Mouse (Mus musculus) liver, postnatal 0 days (tissue): Measurements from ENCODE around the gene Sh3bp1. TPM values are rescaled to one million over a fixed set of nuclear protein-coding genes. Genes with fewer than 3 reads are reported as not detected.
A peak's percentile ranks its signal among the peaks of the same experiment; 100 is the strongest.
"Not testable (repeated sequence)": the region's sequence is repeated elsewhere in the genome, so short reads cannot be mapped to it uniquely, and the experiment has no call there.

Source experiments
- ATAC-seq: fragments of 200-750 bp; cut with Nextera tagmentation; 2 replicates; pipeline ENCODE4 v1.8.0; 2017; ENCODE audit warnings: mild to moderate bottlenecking, moderate library complexity
- DNase-seq: peaks from one replicate; pipeline ENCODE4 v3.0.0-alpha.2; 2016
- H3K27ac ChIP-seq: fragments of 300-500 bp; sonication (generic); 2 replicates; pipeline ENCODE4 v1.5.1; 2014; ENCODE audit warnings: antibody characterized with exemption, moderate library complexity, mild to moderate bottlenecking, low read depth
- H3K27me3 ChIP-seq: fragments of 300-500 bp; sonication (generic); 2 replicates; pipeline ENCODE4 v1.6.1; 2014; ENCODE audit warnings: low read length, control low read depth, mixed read lengths; ENCODE audit not compliant: insufficient read depth
- H3K36me3 ChIP-seq: fragments of 300-500 bp; sonication (generic); replicated peaks from 2 replicates; pipeline ENCODE4 v1.6.1; 2014; ENCODE audit warnings: mild to moderate bottlenecking, control low read depth, low read length, moderate library complexity, mixed read lengths; ENCODE audit not compliant: insufficient read depth
- H3K4me1 ChIP-seq: fragments of 300-500 bp; sonication (generic); 2 replicates; pipeline ENCODE4 v1.6.1; 2014; ENCODE audit warnings: antibody characterized with exemption, mild to moderate bottlenecking, control low read depth; ENCODE audit not compliant: insufficient read depth
- H3K4me2 ChIP-seq: fragments of 300-500 bp; sonication (generic); 2 replicates; pipeline ENCODE4 v1.6.1; 2014; ENCODE audit warnings: low read depth, mild to moderate bottlenecking, low read length, moderate library complexity, mixed read lengths
- H3K4me3 ChIP-seq: fragments of 300-500 bp; sonication (generic); 2 replicates; pipeline ENCODE4 v1.5.1; 2014; ENCODE audit warnings: low read depth, low read length
- H3K9ac ChIP-seq: fragments of 300-500 bp; sonication (generic); replicated peaks from 2 replicates; pipeline ENCODE4 v1.6.1; 2014; ENCODE audit warnings: mild to moderate bottlenecking, moderate library complexity
- H3K9me3 ChIP-seq: fragments of 300-500 bp; sonication (generic); 2 replicates; pipeline ENCODE4 v1.6.1; 2016; ENCODE audit warnings: mild to moderate bottlenecking, control low read depth, low read length, mixed read lengths
- CTCF ChIP-seq: sonication (generic); IDR thresholded peaks from 2 replicates; pipeline ENCODE4 v1.5.1; 2016; ENCODE audit warnings: antibody characterized with exemption, low read depth
- EP300 ChIP-seq: IDR thresholded peaks from 2 replicates; pipeline ENCODE4 v1.6.1; 2016; ENCODE audit warnings: antibody characterized with exemption, low read depth, mild to moderate bottlenecking
- WGBS: fragments of 180-500 bp; shearing (Covaris S2); extraction: QIAGEN DNeasy Blood & Tissue Kit; methylation state at CpG from one replicate; pipeline ENCODE4 v1.1.7; 2014; ENCODE audit not compliant: insufficient replicate concordance; 5-methylcytosine and 5-hydroxymethylcytosine counted together
- polyA plus RNA-seq: library from polyadenylated mRNA; unstranded; fragments of >200 nt; fragmentation: Nextera tagmentation; extraction: Ambion mirVana; gene quantifications from 2 replicates; pipeline ENCODE4 v1.2.1, GENCODE M21; 2015

Gene Sh3bp1
- polyA plus RNA-seq, 1 experiment from 2014 or later = 8.2 TPM

DNA sequence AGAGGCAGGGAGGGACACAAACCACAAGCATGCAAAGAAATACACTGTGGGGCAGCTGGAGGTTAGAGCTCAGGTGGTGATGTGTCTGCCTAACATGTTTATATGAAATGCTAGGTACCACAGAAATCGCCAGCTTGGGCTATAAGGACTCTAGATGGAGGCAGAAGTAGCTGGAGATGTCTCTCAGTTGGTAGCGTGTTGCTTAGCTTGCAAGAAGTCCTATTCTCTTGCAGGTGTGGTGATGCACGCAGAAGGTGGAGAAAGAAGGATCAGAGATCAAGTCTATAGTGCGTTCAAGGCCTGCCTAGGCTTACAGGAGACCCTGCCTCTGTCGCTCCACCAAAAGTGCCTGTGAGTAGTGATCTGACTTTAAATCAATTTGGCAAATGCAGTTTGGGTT is 24.0 kb upstream of the Sh3bp1 start:
- H3K27me3 ChIP-seq = no peaks in the 10 kb centered on the region
- TF ChIP-seq EP300 (no peak), CTCF (no peak)
- 87% methylated on average over 5 of the region's 5 CpGs for WGBS
- ATAC-seq (no peak), DNase-seq (no peak)
- H3K9ac ChIP-seq = no peak overlapping the region
- 0 out of 2 replicates have a peak, but pooled peaks cover 4% of the 10 kb centered on the region for H3K36me3 ChIP-seq
- H3K9me3 ChIP-seq = no peaks in the 10 kb centered on the region
- H3K27ac ChIP-seq = peak overlapping the region; percentile 96; the same call in 1 of the 2 replicates
- peak overlapping the region; percentile 92; the same call in 1 of the 2 replicates for H3K4me2 ChIP-seq
- H3K4me3 ChIP-seq = no peak overlapping the region
- H3K4me1 ChIP-seq = peaks cover 26% of the 10 kb centered on the region

DNA sequence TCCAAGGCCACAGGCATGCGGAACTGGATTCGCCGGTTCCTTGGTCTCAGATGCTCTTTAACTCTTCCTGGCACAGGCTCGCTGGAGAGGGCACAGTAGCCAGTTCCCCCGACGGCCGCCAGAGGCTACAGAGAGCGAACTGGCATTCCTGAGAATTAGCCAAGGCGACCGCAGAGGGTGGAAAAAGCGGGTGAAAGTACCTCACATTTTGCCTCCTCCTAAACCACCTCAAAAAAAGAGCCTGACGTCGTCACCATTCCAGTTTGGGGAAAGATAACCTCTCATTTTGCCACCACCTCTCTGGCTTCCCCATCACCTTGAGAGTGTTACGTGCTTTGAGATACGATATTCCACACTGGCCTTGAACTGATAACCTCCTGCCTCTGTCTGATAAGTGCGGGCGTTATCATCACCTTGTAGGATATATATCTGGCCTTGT is 23.3 kb upstream of the Sh3bp1 start:
- DNase-seq (peak; percentile 80), ATAC-seq (no peak)
- Histone ChIP-seq H3K9me3 (no peaks in the 10 kb centered on the region), H3K4me3 (peak overlapping the region; percentile 83), H3K27ac (peak overlapping the region; percentile 96), H3K36me3 (0 out of 2 replicates have a peak, but pooled peaks cover 4% of the 10 kb centered on the region), H3K4me2 (peak overlapping the region; percentile 92), H3K9ac (peak overlapping the region; percentile 89), H3K4me1 (peaks cover 26% of the 10 kb centered on the region), H3K27me3 (no peaks in the 10 kb centered on the region)
- TF ChIP-seq EP300 (peak; percentile 73), CTCF (peak; percentile 81)
- 4% methylated on average over 17 of the region's 17 CpGs for WGBS

DNA sequence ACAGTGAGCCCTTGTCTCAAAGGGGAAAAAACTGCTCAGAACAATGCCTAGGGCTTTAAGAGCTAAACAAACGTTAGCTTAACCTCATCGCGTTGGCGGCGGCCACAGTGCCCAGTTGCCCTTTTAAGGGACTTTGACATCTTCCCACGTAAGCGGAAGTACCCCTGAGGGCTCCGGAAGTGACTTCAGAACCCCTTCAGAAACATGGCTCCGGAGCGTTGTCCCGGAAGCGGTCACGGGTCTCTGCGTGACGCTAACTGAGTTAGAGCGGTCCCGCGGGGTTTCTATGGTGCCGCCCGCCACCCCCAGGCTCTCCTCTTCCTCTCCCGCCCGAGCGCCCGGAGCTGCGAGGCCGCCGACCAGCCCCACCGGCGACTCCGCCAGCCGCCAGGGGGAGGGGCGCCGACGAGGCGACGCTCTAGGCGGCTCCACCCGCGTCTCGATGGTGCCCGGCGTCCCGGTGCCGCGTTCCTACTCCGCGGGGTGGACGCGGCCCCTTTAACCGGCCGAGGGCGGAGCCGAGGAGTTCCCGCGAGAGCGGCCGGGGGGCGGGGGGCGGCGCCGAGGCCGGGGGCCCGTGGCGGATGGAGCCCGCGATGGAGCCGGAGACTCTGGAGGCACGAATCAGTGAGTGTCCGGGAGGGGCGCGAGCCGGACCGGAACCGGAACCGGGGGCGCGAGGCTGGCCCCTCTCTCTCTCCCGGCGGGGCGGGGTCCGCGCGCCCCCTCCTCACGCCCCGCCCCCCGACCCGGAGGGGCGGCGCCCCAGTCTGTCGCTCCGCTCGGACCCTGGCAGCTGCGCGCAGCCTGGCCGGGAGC is 22.4 kb upstream of the Sh3bp1 start, which contains the start of gene Gga1:
TSS of gene Gga1 (plus strand) at position 200 of the 819 bp plus-strand sequence.
- DNase-seq = peak; percentile 93
- H3K9me3 ChIP-seq = no peaks in the 10 kb centered on the region
- no peaks in the 10 kb centered on the region for H3K27me3 ChIP-seq
- H3K4me1 ChIP-seq = peaks cover 26% of the 10 kb centered on the region
- peak within 1 kb of the TSS; percentile 83 for H3K4me3 ChIP-seq
- peak within 1 kb of the TSS; percentile 92 for H3K4me2 ChIP-seq
- WGBS = under 1% methylated on average over 67 of the region's 95 CpGs
- peak; percentile 92 for ATAC-seq
- no peak for TF ChIP-seq EP300
- peak; percentile 56 for TF ChIP-seq CTCF
- peak within 1 kb of the TSS; percentile 96 for H3K27ac ChIP-seq
- peaks cover 12% of the 10 kb centered on the region for H3K36me3 ChIP-seq
- H3K9ac ChIP-seq = peak within 1 kb of the TSS; percentile 89

DNA sequence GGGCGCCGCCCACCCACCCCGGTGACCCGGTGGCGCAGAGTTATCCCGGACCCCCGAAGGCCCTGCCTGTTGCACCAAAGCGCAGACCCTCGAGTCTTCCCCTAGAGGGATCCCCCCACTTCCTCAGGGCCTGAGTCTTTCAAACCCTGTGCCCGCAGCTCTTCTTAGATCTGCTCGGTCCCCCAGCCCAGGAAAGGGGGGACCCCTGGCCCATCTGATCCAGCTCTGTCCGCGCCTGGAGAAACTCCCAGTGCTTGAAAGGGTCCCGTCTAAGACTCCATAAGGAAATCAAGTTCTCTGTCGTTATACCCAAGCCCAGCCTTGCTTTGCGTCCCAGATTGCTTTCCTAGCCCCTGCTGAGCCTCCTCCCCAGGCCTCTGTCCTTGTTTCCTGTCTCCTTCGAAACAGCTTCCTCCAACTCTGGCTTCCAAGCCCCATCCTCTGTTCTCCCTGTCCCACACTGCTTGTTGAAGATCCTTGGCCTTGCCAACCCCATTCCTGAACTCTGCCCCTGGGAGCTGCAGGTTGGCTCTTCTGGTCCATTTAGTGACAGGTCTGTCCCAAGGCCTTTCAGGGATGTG is 21.7 kb upstream of the Sh3bp1 start:
- Histone ChIP-seq H3K4me3 (peak overlapping the region; percentile 83), H3K36me3 (peaks cover 19% of the 10 kb centered on the region), H3K27ac (peak overlapping the region; percentile 96), H3K9me3 (no peaks in the 10 kb centered on the region), H3K27me3 (no peaks in the 10 kb centered on the region), H3K4me2 (peak overlapping the region; percentile 92), H3K4me1 (peaks cover 26% of the 10 kb centered on the region), H3K9ac (peak overlapping the region; percentile 89)
- no peak for ATAC-seq
- TF ChIP-seq EP300 = no peak
- DNase-seq = no peak
- 3% methylated on average over 15 of the region's 17 CpGs for WGBS

DNA sequence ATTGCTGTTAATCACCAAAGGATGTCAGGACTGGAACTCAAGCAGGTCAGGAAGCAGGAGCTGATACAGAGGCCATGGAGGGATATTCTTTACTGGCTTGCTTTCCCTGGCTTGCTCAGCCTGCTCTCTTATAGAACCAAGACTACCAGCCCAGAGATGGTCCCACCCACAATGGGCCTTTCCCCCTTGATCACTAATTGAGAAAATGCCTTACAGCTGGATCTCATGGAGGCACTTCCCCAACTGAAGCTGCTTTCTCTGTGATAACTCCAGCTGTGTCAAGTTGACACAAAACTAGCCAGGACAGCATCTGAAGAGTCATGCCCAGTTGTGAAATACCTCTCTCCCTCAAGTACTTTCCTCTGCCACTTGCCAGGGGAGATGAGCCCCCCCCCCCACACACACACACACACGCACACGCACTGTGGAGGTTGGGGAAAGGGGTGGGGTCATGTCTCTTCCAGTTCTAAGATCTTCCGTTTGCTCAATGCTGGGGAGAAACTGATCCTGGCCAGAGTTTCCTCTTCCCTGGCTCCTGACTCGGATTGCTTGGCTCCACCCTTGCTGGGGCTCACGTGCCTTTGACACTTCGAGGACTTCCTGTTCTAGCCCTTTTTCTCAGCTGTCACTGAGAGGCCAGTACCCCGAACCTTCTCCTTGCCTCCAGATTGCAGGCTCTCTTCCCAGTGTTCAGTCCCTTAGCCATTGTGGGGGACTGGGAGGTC is 20.6 kb upstream of the Sh3bp1 start:
- 23% methylated on average over 7 of the region's 7 CpGs for WGBS
- Histone ChIP-seq H3K36me3 (peaks cover 30% of the 10 kb centered on the region), H3K4me1 (peaks cover 26% of the 10 kb centered on the region), H3K27ac (peak overlapping the region; percentile 71), H3K4me2 (peak overlapping the region; percentile 19; the same call in 1 of the 2 replicates)
- peak; percentile 49 for DNase-seq
- ATAC-seq, H3K27me3 ChIP-seq, H3K9me3 ChIP-seq, H3K4me3 ChIP-seq, H3K9ac ChIP-seq: not testable (repeated sequence)

DNA sequence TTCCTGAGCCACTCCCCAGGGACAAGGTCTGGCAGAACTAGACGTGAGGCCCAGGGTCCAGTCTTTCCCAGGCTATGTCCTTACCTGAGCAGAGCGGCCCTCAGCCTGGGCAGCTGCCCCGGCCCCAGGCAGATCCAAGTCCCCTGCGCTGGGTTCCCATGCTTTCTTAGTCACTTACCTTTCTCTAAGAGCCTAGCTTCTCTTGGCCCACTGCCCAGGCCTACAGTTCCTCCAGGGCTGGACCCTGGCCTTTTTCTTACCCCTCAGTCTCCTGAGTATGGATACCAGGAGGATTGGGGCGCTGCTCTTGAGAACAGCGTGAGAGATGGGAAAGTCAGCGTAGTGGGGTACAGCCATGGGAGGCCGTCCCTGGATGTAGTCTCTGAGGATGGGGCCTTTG is 19.1 kb upstream of the Sh3bp1 start:
- H3K9me3 ChIP-seq = no peaks in the 10 kb centered on the region
- ATAC-seq (no peak), DNase-seq (no peak)
- 95% methylated on average over 8 of the region's 8 CpGs for WGBS
- no peaks in the 10 kb centered on the region for H3K27me3 ChIP-seq
- no peak for TF ChIP-seq EP300
- H3K4me2 ChIP-seq = no peak overlapping the region
- H3K36me3 ChIP-seq = peaks cover 42% of the 10 kb centered on the region
- no peak overlapping the region for H3K27ac ChIP-seq
- H3K4me3 ChIP-seq = no peak overlapping the region
- no peak overlapping the region for H3K9ac ChIP-seq
- H3K4me1 ChIP-seq = peaks cover 26% of the 10 kb centered on the region
